ENCODE assay signal across 14 mouse cellular contexts in genomic region chr3:35027898-35028297, GRCm38 (mm10).
DNase-seq lines count a peak whose midpoint lies in the region; ATAC-seq and TF ChIP-seq lines count a peak whose summit lies in the region.
"Had no signal": no experiment of that assay in that cellular context is flagged by ENCODE, and none has a peak within 500 bp of the region (broad histone marks: within the 10 kb centered on the region; RNA-seq: fewer than 3 reads in every experiment).

No protein-coding gene starts in this region.

- no peak for ATAC-seq in forebrain, embryonic 15.5 days (replicated peaks)
- ATAC-seq in kidney, embryonic 14.5 days (ENCODE audit: low FRiP score, low TSS enrichment), result peak; percentile 75
- no peak for ATAC-seq in granulocyte monocyte progenitor cell, adult 5-6 weeks (replicated peaks; ENCODE audit: poor library complexity, severe bottlenecking)
- ATAC-seq: liver, embryonic 12.5 days had no signal

- H3K27me3 ChIP-seq in forebrain, embryonic 10.5 days (ENCODE audit: poor library complexity, severe bottlenecking), result no peaks in the 10 kb centered on the region
- no peaks in the 10 kb centered on the region for H3K27me3 ChIP-seq in forebrain, embryonic 15.5 days
- no peaks in the 10 kb centered on the region for H3K27me3 ChIP-seq in kidney, embryonic 14.5 days (ENCODE audit: control insufficient read depth, insufficient read depth, low read length)
- H3K27me3 ChIP-seq: liver, embryonic 12.5 days had no signal

- DNase-seq in forebrain, embryonic 10.5 days (ENCODE audit: extremely low spot score, low spot score), result peak; percentile 46
- DNase-seq in kidney, postnatal 36 days, result no peak
- peak; percentile 44 for DNase-seq in ES-E14 (ENCODE audit: low read depth, low spot score)
- DNase-seq in forelimb bud, embryonic 11.5 days (ENCODE audit: low read depth, low spot score), result peak; percentile 63
- DNase-seq in left cerebral cortex, postnatal 14 days (ENCODE audit: low spot score in 2 of 2), result no peak
- DNase-seq: cerebellum, postnatal 14 days; heart, adult 11 months; layer of hippocampus, postnatal 36 days; lung, postnatal 4 days had no signal

- H3K36me3 ChIP-seq in forebrain, embryonic 10.5 days (replicated peaks), result no peaks in the 10 kb centered on the region
- H3K36me3 ChIP-seq in forebrain, embryonic 15.5 days, result no peaks in the 10 kb centered on the region
- H3K36me3 ChIP-seq in kidney, embryonic 14.5 days (ENCODE audit: control insufficient read depth, insufficient read depth, low read length), result no peaks in the 10 kb centered on the region
- H3K36me3 ChIP-seq in ES-E14 (ENCODE audit: control insufficient read depth, insufficient read depth, low read length, poor library complexity, severe bottlenecking), result no peaks in the 10 kb centered on the region
- H3K36me3 ChIP-seq: G1E; liver, embryonic 12.5 days had no signal

- 6% methylated on average over 5 of the region's 5 CpGs for WGBS in forebrain, embryonic 10.5 days
- WGBS in forebrain, embryonic 15.5 days, result 15% methylated on average over 5 of the region's 5 CpGs
- 9% methylated on average over 5 of the region's 5 CpGs for WGBS in kidney, embryonic 14.5 days

- intact Hi-C loops in left cerebral cortex, postnatal 14 days (cut with DNase I), result no loop called here

- H3K4me2 ChIP-seq in forebrain, embryonic 15.5 days (replicated peaks), result no peak overlapping the region
- no peak overlapping the region for H3K4me2 ChIP-seq in kidney, embryonic 14.5 days (replicated peaks; ENCODE audit: low read depth, low read length)
- H3K4me2 ChIP-seq: liver, embryonic 12.5 days had no signal

- in situ Hi-C loops in ES-E14 (cut with MboI; ENCODE audit: low sequenced_read_pairs in 2 of 2, unreplicated experiment in 2 of 2), result no loop called here

- no peak overlapping the region for H3K9ac ChIP-seq in forebrain, embryonic 15.5 days (replicated peaks)
- H3K9ac ChIP-seq in kidney, embryonic 14.5 days (ENCODE audit: low read depth, low read length), result no peak overlapping the region
- no peak overlapping the region for H3K9ac ChIP-seq in ES-E14 (ENCODE audit: insufficient read depth, low read depth, low read length, poor library complexity, severe bottlenecking)
- H3K9ac ChIP-seq: liver, embryonic 12.5 days had no signal

- H3K4me1 ChIP-seq in forebrain, embryonic 10.5 days, result peaks cover 40% of the 10 kb centered on the region
- H3K4me1 ChIP-seq in forebrain, embryonic 15.5 days, result no peaks in the 10 kb centered on the region
- H3K4me1 ChIP-seq in kidney, embryonic 14.5 days (ENCODE audit: control insufficient read depth, insufficient read depth, low read length), result no peaks in the 10 kb centered on the region
- peaks cover 2 to 10% of the 10 kb centered on the region in 2 experiments; a peak in 2 of 4 replicates for H3K4me1 ChIP-seq in ES-E14 (ENCODE audit: control insufficient read depth in 2 of 2, insufficient read depth in 2 of 2, low read length in 2 of 2, poor library complexity in 1 of 2)
- H3K4me1 ChIP-seq: liver, embryonic 12.5 days had no signal

- no peaks in the 10 kb centered on the region for H3K9me3 ChIP-seq in forebrain, embryonic 10.5 days
- no peaks in the 10 kb centered on the region for H3K9me3 ChIP-seq in forebrain, embryonic 15.5 days
- H3K9me3 ChIP-seq in kidney, embryonic 14.5 days (ENCODE audit: control insufficient read depth, low read length), result no peaks in the 10 kb centered on the region
- no peaks in the 10 kb centered on the region for H3K9me3 ChIP-seq in ES-E14 (ENCODE audit: control insufficient read depth, insufficient read depth, low read depth, low read length)
- H3K9me3 ChIP-seq: liver, embryonic 12.5 days had no signal

- H3K4me3 ChIP-seq in forebrain, embryonic 10.5 days, result no peak overlapping the region
- no peak overlapping the region for H3K4me3 ChIP-seq in forebrain, embryonic 15.5 days
- no peak overlapping the region for H3K4me3 ChIP-seq in kidney, embryonic 14.5 days (ENCODE audit: low read length)
- no peak overlapping the region for H3K4me3 ChIP-seq in ES-E14 (ENCODE audit: insufficient read depth in 1 of 2, low read depth in 1 of 2, low read length in 2 of 2, poor library complexity in 1 of 2, severe bottlenecking in 1 of 2)
- H3K4me3 ChIP-seq: liver, embryonic 12.5 days had no signal

- peak overlapping the region; percentile 73 for H3K27ac ChIP-seq in forebrain, embryonic 10.5 days
- no peak overlapping the region for H3K27ac ChIP-seq in forebrain, embryonic 15.5 days (replicated peaks)
- no peak overlapping the region for H3K27ac ChIP-seq in kidney, embryonic 14.5 days (ENCODE audit: low read depth, low read length)
- no peak overlapping the region; the same call in 1 of the 2 replicates for H3K27ac ChIP-seq in ES-E14 (ENCODE audit: insufficient read depth, low read depth, low read length, poor library complexity, severe bottlenecking)
- H3K27ac ChIP-seq: liver, embryonic 12.5 days had no signal

TF ChIP-seq in ES-E14, 5 proteins besides CTCF, POLR2A, EP300 and RAD21:
- TF ChIP-seq ZC3H11A (IDR thresholded peaks at IDR 0.05; ENCODE audit: borderline replicate concordance, low read depth, low read length), result no peak
- TF ChIP-seq ZNF384 (IDR thresholded peaks at IDR 0.05; ENCODE audit: low read depth, low read length), result peak; percentile 68; the same call in 1 of the 2 replicates
- TF ChIP-seq MAFK (IDR thresholded peaks at IDR 0.05; ENCODE audit: insufficient read depth, low read depth, low read length), result no peak

Comparison
In these comparisons a context has a peak if more than half of its experiments do, and no peak if none do; other contexts are left out.
1. DNase-seq: peak in forebrain, embryonic 10.5 days (single experiment), ES-E14 (single experiment) and forelimb bud, embryonic 11.5 days (single experiment); none in kidney, postnatal 36 days (0 of 2) and left cerebral cortex, postnatal 14 days (0 of 2).